Mouse (Mus musculus): ENCODE results near the gene Afap1.

DNA sequence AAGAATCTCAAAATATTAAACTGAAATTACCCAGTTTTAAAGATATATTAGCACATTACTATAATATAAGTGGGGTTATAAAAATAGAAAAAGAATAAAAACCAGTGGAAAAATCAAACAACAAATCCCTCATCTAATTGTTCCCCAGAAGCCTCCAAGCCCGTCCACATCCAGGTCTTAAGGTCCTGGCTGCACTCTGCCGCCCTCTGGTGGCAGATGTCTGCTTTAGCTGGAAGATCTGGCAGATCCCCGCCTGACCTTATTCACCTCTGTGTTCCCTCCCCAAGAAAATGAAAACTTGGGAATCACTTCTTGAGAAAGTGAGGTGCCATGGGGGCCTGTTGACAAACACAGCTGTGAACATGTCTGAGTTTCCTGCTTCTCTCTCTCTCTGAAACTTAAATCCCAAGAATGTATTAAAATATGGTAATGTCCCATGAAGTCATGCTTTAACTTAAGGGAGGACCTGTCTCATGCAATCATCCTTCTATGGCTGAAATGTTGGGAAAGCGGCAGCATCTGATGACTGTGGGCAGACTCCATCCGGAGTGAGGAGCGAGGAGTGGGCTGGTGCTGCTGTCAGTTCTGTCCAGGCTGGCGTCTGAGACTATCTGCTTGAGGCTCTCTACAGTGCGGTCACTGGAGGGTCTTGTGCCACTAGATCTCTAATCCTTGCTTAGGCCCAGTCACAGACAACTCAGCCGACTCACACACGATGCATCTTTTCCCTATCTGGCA lies 78.9 kb downstream of the Afap1 start:
- TF ChIP-seq POLR2A (IDR thresholded peaks at IDR 0.05; ENCODE audit: extremely low read depth, insufficient read depth, low read length) (no peak), CTCF (IDR thresholded peaks at IDR 0.05; ENCODE audit: low read depth, low read length) (peak; percentile 95)
